Mouse (Mus musculus): Measurements from ENCODE around the gene Tpm1. TPM values are rescaled to one million over a fixed set of nuclear protein-coding genes. Genes with fewer than 3 reads are reported as not detected.

Tpm1 gene
- polyA plus RNA-seq, 1 experiment from 2014 or later, result 368 TPM

GRCm38 (mm10) chr9:67013501-67013900, 35.7 kb downstream of the Tpm1 start:
- Histone ChIP-seq H3K4me2 (replicated peaks) (no peak overlapping the region), H3K9ac (replicated peaks) (no peak overlapping the region), H3K4me3 (no peak overlapping the region), H3K27ac (replicated peaks) (no peak overlapping the region), H3K27me3 (no peaks in the 10 kb centered on the region), H3K36me3 (no peaks in the 10 kb centered on the region), H3K9me3 (no peaks in the 10 kb centered on the region), H3K4me1 (no peaks in the 10 kb centered on the region)
- 81% methylated on average over 2 of the region's 2 CpGs for WGBS
- ATAC-seq (ENCODE audit: low FRiP score, low read depth), result no peak

DNA sequence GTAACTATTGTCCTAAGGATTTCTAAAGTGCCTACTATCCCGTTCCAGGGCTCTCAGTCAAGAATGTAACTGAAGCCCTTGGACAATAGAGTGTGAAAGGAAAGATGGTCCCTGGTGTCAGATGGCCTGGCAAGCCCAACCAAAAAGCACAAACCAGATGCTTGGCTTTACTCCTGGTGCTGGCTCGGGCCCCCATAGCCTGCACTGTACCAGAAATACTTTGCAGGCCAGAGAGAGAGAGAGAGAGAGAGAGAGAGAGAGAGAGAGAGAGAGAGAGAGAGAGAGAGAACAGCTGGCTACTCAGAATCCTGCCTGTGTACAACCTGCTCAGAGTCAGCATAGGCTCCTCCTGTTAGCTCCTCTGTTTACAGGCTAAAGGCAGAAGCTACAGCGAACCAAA, 36.7 kb downstream of the Tpm1 start:
- no peaks in the 10 kb centered on the region for H3K4me1 ChIP-seq
- H3K9me3 ChIP-seq, result no peaks in the 10 kb centered on the region
- H3K9ac ChIP-seq (replicated peaks), result no peak overlapping the region
- H3K27me3 ChIP-seq, result no peaks in the 10 kb centered on the region
- WGBS, result 51% methylated on average over 3 of the region's 3 CpGs
- no peak overlapping the region for H3K4me3 ChIP-seq
- H3K27ac ChIP-seq (replicated peaks), result no peak overlapping the region
- no peaks in the 10 kb centered on the region for H3K36me3 ChIP-seq
- H3K4me2 ChIP-seq (replicated peaks), result no peak overlapping the region
- no peak for ATAC-seq (ENCODE audit: low FRiP score, low read depth)

DNA sequence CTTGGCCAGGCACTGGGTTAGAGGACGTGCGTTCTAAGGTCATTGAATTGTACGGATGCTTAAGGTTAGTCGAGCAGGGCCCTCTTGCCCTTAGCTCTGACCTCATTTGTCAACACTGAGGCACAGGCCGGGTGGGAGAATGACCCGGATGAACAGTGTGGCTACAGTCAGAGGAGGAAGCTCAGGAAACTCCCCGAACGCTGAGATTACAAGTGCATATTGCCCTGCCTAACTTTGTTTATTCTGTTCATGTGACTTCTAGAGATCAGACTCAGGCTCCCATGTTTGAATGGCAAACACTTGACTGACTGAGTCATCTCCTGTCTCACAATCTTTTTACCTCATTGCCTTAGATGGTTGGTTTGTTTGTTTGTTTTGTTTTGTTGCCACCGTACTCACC, 37.7 kb downstream of the Tpm1 start:
- 82% methylated on average over 9 of the region's 9 CpGs for WGBS
- no peak overlapping the region for H3K9ac ChIP-seq (replicated peaks)

DNA sequence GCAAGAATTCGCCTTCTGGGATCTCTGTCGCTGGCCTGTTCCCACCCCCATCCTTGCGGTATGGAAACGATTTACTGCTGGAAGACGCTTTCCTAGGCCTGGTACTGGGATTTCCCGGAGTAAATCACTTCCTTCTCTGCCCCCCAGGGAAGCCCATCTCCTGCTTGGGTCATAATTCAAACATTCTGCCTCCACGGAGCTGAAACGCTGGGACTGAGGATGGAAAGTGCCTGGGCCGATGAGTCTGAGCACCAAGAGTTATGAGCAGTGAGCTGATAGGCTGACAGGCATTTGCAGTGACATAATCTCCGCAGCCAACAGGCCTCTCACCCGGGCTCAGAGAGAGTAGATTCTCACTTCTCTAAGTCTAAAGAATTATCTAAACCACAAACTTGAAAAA, 40.4 kb downstream of the Tpm1 start:
- Histone ChIP-seq H3K9ac (replicated peaks) (no peak overlapping the region), H3K9me3 (no peaks in the 10 kb centered on the region), H3K27ac (replicated peaks) (no peak overlapping the region), H3K4me1 (no peaks in the 10 kb centered on the region), H3K27me3 (no peaks in the 10 kb centered on the region), H3K36me3 (no peaks in the 10 kb centered on the region), H3K4me2 (replicated peaks) (no peak overlapping the region), H3K4me3 (no peak overlapping the region)
- 58% methylated on average over 11 of the region's 11 CpGs for WGBS
- no peak for ATAC-seq (ENCODE audit: low FRiP score, low read depth)

More for the DNA sequence above, 37.7 kb downstream of the Tpm1 start:
- H3K27ac ChIP-seq (replicated peaks), result no peak overlapping the region
- no peak overlapping the region for H3K4me2 ChIP-seq (replicated peaks)
- no peaks in the 10 kb centered on the region for H3K4me1 ChIP-seq
- H3K36me3 ChIP-seq, result no peaks in the 10 kb centered on the region
- no peaks in the 10 kb centered on the region for H3K9me3 ChIP-seq
- ATAC-seq (ENCODE audit: low FRiP score, low read depth), result no peak
- no peak overlapping the region for H3K4me3 ChIP-seq
- no peaks in the 10 kb centered on the region for H3K27me3 ChIP-seq

GRCm38 (mm10) chr9:67006376-67006775, 42.8 kb downstream of the Tpm1 start:
- 79% methylated on average over 4 of the region's 4 CpGs for WGBS
- H3K4me1 ChIP-seq, result no peaks in the 10 kb centered on the region

GRCm38 (mm10) chr9:67005161-67005742, 44.0 kb downstream of the Tpm1 start:
- Histone ChIP-seq H3K27ac (replicated peaks) (no peak overlapping the region), H3K4me1 (no peaks in the 10 kb centered on the region), H3K9ac (replicated peaks) (no peak overlapping the region), H3K9me3 (no peaks in the 10 kb centered on the region), H3K4me2 (replicated peaks) (no peak overlapping the region), H3K4me3 (no peak overlapping the region), H3K27me3 (no peaks in the 10 kb centered on the region), H3K36me3 (no peaks in the 10 kb centered on the region)
- ATAC-seq (ENCODE audit: low FRiP score, low read depth), result no peak
- WGBS, result 86% methylated on average over 11 of the region's 11 CpGs

More at GRCm38 (mm10) chr9:67006376-67006775, 42.8 kb downstream of the Tpm1 start:
- Histone ChIP-seq H3K9ac (replicated peaks) (no peak overlapping the region), H3K36me3 (no peaks in the 10 kb centered on the region), H3K4me3 (no peak overlapping the region), H3K27ac (replicated peaks) (no peak overlapping the region), H3K27me3 (no peaks in the 10 kb centered on the region), H3K9me3 (no peaks in the 10 kb centered on the region), H3K4me2 (replicated peaks) (no peak overlapping the region)
- ATAC-seq (ENCODE audit: low FRiP score, low read depth), result no peak

- Histone ChIP-seq H3K9ac (replicated peaks) (no peak overlapping the region), H3K27ac (replicated peaks) (no peak overlapping the region), H3K4me2 (replicated peaks) (no peak overlapping the region), H3K4me1 (no peaks in the 10 kb centered on the region), H3K9me3 (no peaks in the 10 kb centered on the region), H3K4me3 (no peak overlapping the region), H3K36me3 (no peaks in the 10 kb centered on the region), H3K27me3 (no peaks in the 10 kb centered on the region)
- 59% methylated on average over 4 of the region's 4 CpGs for WGBS
- no peak for ATAC-seq (ENCODE audit: low FRiP score, low read depth)
Observed at GRCm38 (mm10) chr9:67003656-67004055, 45.5 kb downstream of the Tpm1 start.

GRCm38 (mm10) chr9:67003156-67003555, 46.0 kb downstream of the Tpm1 start:
- H3K9me3 ChIP-seq, result no peaks in the 10 kb centered on the region
- WGBS, result 39% methylated on average over 4 of the region's 4 CpGs
- H3K4me2 ChIP-seq (replicated peaks), result no peak overlapping the region
- no peak overlapping the region for H3K9ac ChIP-seq (replicated peaks)
- no peak overlapping the region for H3K27ac ChIP-seq (replicated peaks)
- H3K36me3 ChIP-seq, result no peaks in the 10 kb centered on the region
- no peaks in the 10 kb centered on the region for H3K4me1 ChIP-seq
- no peak overlapping the region for H3K4me3 ChIP-seq
- no peak for ATAC-seq (ENCODE audit: low FRiP score, low read depth)
- no peaks in the 10 kb centered on the region for H3K27me3 ChIP-seq

DNA sequence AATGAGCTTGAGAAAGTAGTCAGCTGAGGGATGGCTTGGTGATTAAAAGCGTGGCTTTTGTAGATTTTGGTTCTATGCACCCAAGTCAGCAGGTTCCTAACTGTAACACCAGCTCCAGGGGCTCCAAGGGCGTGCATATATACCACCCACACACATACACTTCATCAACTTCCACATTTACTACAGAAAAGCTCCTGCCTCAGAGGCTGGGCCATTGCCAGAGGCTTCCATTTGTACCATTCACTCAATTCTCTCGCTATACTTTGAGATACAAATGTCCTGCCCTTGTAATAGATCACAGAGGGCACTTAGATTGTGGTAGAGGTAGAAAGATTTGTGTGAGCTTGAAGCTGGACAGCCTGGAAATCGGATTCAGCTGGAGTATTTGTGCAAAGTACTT, 47.7 kb downstream of the Tpm1 start:
- Histone ChIP-seq H3K4me2 (replicated peaks) (no peak overlapping the region), H3K4me1 (no peaks in the 10 kb centered on the region), H3K9me3 (no peaks in the 10 kb centered on the region), H3K27ac (replicated peaks) (no peak overlapping the region), H3K27me3 (no peaks in the 10 kb centered on the region), H3K4me3 (no peak overlapping the region), H3K36me3 (no peaks in the 10 kb centered on the region), H3K9ac (replicated peaks) (no peak overlapping the region)
- WGBS, result 79% methylated on average over 4 of the region's 4 CpGs
- ATAC-seq (ENCODE audit: low FRiP score, low read depth), result no peak

GRCm38 (mm10) chr9:67001050-67001449, 48.2 kb downstream of the Tpm1 start:
- H3K4me3 ChIP-seq, result no peak overlapping the region
- no peaks in the 10 kb centered on the region for H3K36me3 ChIP-seq
- H3K9ac ChIP-seq (replicated peaks), result no peak overlapping the region
- WGBS, result 6% methylated on average over 6 of the region's 6 CpGs
- no peak for ATAC-seq (ENCODE audit: low FRiP score, low read depth)
- no peak overlapping the region for H3K27ac ChIP-seq (replicated peaks)
- H3K4me2 ChIP-seq (replicated peaks), result no peak overlapping the region
- no peaks in the 10 kb centered on the region for H3K4me1 ChIP-seq
- no peaks in the 10 kb centered on the region for H3K9me3 ChIP-seq
- H3K27me3 ChIP-seq, result no peaks in the 10 kb centered on the region

DNA sequence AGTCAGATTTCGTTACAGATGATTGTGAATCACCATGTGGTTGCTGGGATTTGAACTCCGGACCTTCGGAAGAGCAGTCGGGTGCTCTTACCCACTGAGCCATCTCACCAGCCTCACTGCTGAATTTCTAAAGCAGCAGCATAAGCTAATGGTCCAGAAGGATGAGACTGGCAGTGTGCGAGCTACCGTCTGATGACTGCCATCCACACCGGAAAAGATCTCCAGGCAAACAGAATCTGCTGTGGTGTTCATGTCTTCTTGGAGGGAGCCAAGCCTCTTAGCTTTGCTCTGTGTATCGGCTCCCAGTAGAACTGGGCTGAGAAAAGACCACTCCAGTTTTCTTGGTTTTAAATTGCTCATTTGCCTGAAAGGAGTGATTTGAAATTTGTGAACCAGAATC, 49.5 kb downstream of the Tpm1 start:
- no peaks in the 10 kb centered on the region for H3K9me3 ChIP-seq
- no peak overlapping the region for H3K4me2 ChIP-seq (replicated peaks)
- H3K27me3 ChIP-seq, result no peaks in the 10 kb centered on the region
- no peak overlapping the region for H3K9ac ChIP-seq (replicated peaks)
- no peak overlapping the region for H3K27ac ChIP-seq (replicated peaks)
- WGBS, result 91% methylated on average over 8 of the region's 8 CpGs
- H3K4me3 ChIP-seq, result no peak overlapping the region
- H3K36me3 ChIP-seq, result no peaks in the 10 kb centered on the region
- no peak for ATAC-seq (ENCODE audit: low FRiP score, low read depth)
- no peaks in the 10 kb centered on the region for H3K4me1 ChIP-seq

DNA sequence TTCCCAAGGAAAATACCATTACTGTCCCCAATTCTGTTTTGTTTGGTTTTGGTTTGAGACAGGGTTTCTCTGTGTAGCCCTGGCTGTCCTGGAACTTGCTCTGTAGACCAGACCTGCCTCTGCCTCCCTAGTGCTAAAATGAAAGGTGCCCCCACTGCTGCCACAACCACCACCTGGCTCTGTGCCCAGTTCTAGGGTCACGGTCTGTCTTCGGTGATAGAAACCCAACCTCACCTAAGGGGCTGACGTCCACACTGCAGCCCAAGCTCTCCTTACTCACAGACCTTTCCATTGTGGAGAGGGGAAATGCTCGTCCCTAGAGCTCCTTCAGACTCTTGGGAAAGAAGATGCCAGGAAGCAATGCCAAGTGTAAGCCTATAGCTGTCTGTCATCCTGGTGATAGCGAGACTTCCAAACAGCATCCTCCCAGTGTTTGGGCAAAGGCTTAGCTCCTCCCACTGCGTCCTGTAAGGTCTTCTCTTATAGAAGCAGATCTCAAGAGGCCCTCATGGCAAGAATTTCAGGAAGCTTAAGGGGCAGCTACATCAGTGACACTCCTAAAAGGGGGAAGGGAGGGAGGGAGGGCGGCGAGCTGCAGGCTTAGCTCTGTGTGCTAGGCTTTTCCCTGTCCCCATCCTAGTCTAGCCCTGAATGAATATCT, 57.3 kb downstream of the Tpm1 start:
- Histone ChIP-seq H3K27me3 (no peaks in the 10 kb centered on the region), H3K4me3 (no peak overlapping the region), H3K9ac (replicated peaks) (no peak overlapping the region), H3K9me3 (no peaks in the 10 kb centered on the region), H3K4me1 (no peaks in the 10 kb centered on the region), H3K4me2 (replicated peaks) (no peak overlapping the region), H3K27ac (replicated peaks) (no peak overlapping the region), H3K36me3 (no peaks in the 10 kb centered on the region)
- 82% methylated on average over 8 of the region's 8 CpGs for WGBS
- ATAC-seq (ENCODE audit: low FRiP score, low read depth), result no peak

Data from midbrain, embryonic 12.5 days (tissue).